Mouse (Mus musculus) CH12.LX (cell line): ENCODE results near the gene Ibtk.

Experiments
- CTCF ChIP-seq, 2 experiments: IDR thresholded peaks in 1 of 2; conservative IDR thresholded peaks in 1 of 2; 2 replicates each; pipeline ENCODE4 v1.5.1; 2011 to 2012; ENCODE audit warnings: low read depth in 2 of 2, low read length in 2 of 2, improper control_type of control experiment in 1 of 2, inconsistent platforms in 1 of 2, mild to moderate bottlenecking in 1 of 2, moderate library complexity in 1 of 2
- MAFK ChIP-seq: IDR thresholded peaks from 2 replicates; pipeline ENCODE4 v1.6.1; 2011; ENCODE audit warnings: low read length, improper control_type of control experiment; ENCODE audit not compliant: insufficient replicate concordance

DNA sequence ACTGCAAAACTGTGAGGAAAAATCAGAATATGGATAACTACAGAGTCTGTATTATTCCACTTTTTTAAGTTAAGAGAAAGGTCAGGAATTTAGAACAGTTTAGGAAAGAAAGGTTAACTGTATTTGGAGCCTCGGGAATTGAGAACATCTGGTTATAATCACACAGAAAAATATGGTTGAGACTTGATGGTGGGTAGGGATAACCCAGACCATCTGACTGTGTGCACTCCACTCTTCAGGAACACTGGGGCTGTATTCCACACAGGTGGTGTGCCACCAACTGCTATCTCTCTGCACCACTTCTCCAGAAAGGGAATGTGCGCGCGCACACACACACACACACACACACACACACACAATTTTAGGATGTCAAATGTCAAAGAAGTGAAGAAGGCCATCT, 31.1 kb upstream of the Ibtk start:
- TF ChIP-seq CTCF (conservative IDR thresholded peaks at IDR 0.05 in 1 of 2, IDR thresholded peaks at IDR 0.05 in 1 of 2; ENCODE audit: low read depth in 2 of 2, low read length in 2 of 2) (no peak), MAFK (no peak)
